Mouse (Mus musculus): ENCODE measurements around the gene Cd160.

Cd160 gene

GRCm38 (mm10) chr3:96757691-96758090 is 71.5 kb downstream of the Cd160 start:
- no peak for DNase-seq (ENCODE audit: low spot score in 2 of 2)

GRCm38 (mm10) chr3:96755935-96756334 is 73.2 kb downstream of the Cd160 start:
- DNase-seq (ENCODE audit: low spot score in 2 of 2): no peak
